Mouse (Mus musculus): ENCODE results near the gene Saysd1. TPM values are rescaled to one million over a fixed set of nuclear protein-coding genes. Genes with fewer than 3 reads are reported as not detected.

The Saysd1 gene
- polyA plus RNA-seq, 1 experiment from 2014 or later = 8.6 TPM

- Histone ChIP-seq H3K36me3 (ENCODE audit: control insufficient read depth, insufficient read depth, low read length) (no peaks in the 10 kb centered on the region), H3K27ac (ENCODE audit: low read depth, low read length) (peak overlapping the region; percentile 93), H3K4me2 (peak overlapping the region; percentile 90), H3K9ac (ENCODE audit: low read depth, low read length) (peak overlapping the region; percentile 82), H3K4me3 (ENCODE audit: low read depth, low read length) (peak overlapping the region; percentile 56), H3K4me1 (ENCODE audit: control insufficient read depth, insufficient read depth, low read length) (peaks cover 7% of the 10 kb centered on the region; the same call in 1 of the 2 replicates), H3K27me3 (ENCODE audit: control insufficient read depth, insufficient read depth, low read length) (no peaks in the 10 kb centered on the region), H3K9me3 (replicated peaks; ENCODE audit: control insufficient read depth, low read length) (no peaks in the 10 kb centered on the region)
- WGBS (ENCODE audit: insufficient replicate concordance) = 57% methylated on average over 5 of the region's 5 CpGs
- no peak for ATAC-seq (replicated peaks; ENCODE audit: insufficient number of reproducible peaks, low FRiP score, low TSS enrichment)
Measured at GRCm38 (mm10) chr14:20081937-20082533, 56.3 kb downstream of the Saysd1 start.

- 84% methylated on average over 1 of the region's 1 CpGs for WGBS (ENCODE audit: insufficient replicate concordance)
- Histone ChIP-seq H3K36me3 (ENCODE audit: control insufficient read depth, insufficient read depth, low read length) (no peaks in the 10 kb centered on the region), H3K4me3 (ENCODE audit: low read depth, low read length) (no peak overlapping the region), H3K4me1 (ENCODE audit: control insufficient read depth, insufficient read depth, low read length) (peaks cover 7% of the 10 kb centered on the region; the same call in 1 of the 2 replicates), H3K27me3 (ENCODE audit: control insufficient read depth, insufficient read depth, low read length) (no peaks in the 10 kb centered on the region), H3K9ac (ENCODE audit: low read depth, low read length) (no peak overlapping the region), H3K4me2 (no peak overlapping the region), H3K9me3 (replicated peaks; ENCODE audit: control insufficient read depth, low read length) (no peaks in the 10 kb centered on the region), H3K27ac (ENCODE audit: low read depth, low read length) (no peak overlapping the region)
- ATAC-seq (replicated peaks; ENCODE audit: insufficient number of reproducible peaks, low FRiP score, low TSS enrichment) = no peak
Measured at GRCm38 (mm10) chr14:20081084-20081483, 57.2 kb downstream of the Saysd1 start.

GRCm38 (mm10) chr14:20077181-20077580 is 61.2 kb downstream of the Saysd1 start:
- WGBS (ENCODE audit: insufficient replicate concordance) = 77% methylated on average over 6 of the region's 6 CpGs
- no peaks in the 10 kb centered on the region for H3K36me3 ChIP-seq (ENCODE audit: control insufficient read depth, insufficient read depth, low read length)
- H3K4me1 ChIP-seq (ENCODE audit: control insufficient read depth, insufficient read depth, low read length) = peaks cover 5% of the 10 kb centered on the region; the same call in 1 of the 2 replicates
- H3K9ac ChIP-seq (ENCODE audit: low read depth, low read length) = no peak overlapping the region
- no peak overlapping the region for H3K27ac ChIP-seq (ENCODE audit: low read depth, low read length)
- H3K4me3 ChIP-seq (ENCODE audit: low read depth, low read length) = no peak overlapping the region
- ATAC-seq (replicated peaks; ENCODE audit: insufficient number of reproducible peaks, low FRiP score, low TSS enrichment) = no peak
- no peaks in the 10 kb centered on the region for H3K27me3 ChIP-seq (ENCODE audit: control insufficient read depth, insufficient read depth, low read length)
- H3K9me3 ChIP-seq (replicated peaks; ENCODE audit: control insufficient read depth, low read length) = no peaks in the 10 kb centered on the region
- no peak overlapping the region for H3K4me2 ChIP-seq

- no peak for ATAC-seq (replicated peaks; ENCODE audit: insufficient number of reproducible peaks, low FRiP score, low TSS enrichment)
- H3K27me3 ChIP-seq (ENCODE audit: control insufficient read depth, insufficient read depth, low read length) = no peaks in the 10 kb centered on the region
- no peak overlapping the region for H3K9ac ChIP-seq (ENCODE audit: low read depth, low read length)
- 93% methylated on average over 7 of the region's 7 CpGs for WGBS (ENCODE audit: insufficient replicate concordance)
- no peak overlapping the region for H3K27ac ChIP-seq (ENCODE audit: low read depth, low read length)
- H3K36me3 ChIP-seq (ENCODE audit: control insufficient read depth, insufficient read depth, low read length) = no peaks in the 10 kb centered on the region
- H3K4me3 ChIP-seq (ENCODE audit: low read depth, low read length) = no peak overlapping the region
- H3K4me2 ChIP-seq = no peak overlapping the region
- no peaks in the 10 kb centered on the region; the same call in 1 of the 2 replicates for H3K4me1 ChIP-seq (ENCODE audit: control insufficient read depth, insufficient read depth, low read length)
- no peaks in the 10 kb centered on the region for H3K9me3 ChIP-seq (replicated peaks; ENCODE audit: control insufficient read depth, low read length)
Measured at GRCm38 (mm10) chr14:20075544-20075943, 62.8 kb downstream of the Saysd1 start.

GRCm38 (mm10) chr14:20074759-20075158 is 63.6 kb downstream of the Saysd1 start:
- H3K4me3 ChIP-seq (ENCODE audit: low read depth, low read length) = no peak overlapping the region
- H3K27me3 ChIP-seq (ENCODE audit: control insufficient read depth, insufficient read depth, low read length) = no peaks in the 10 kb centered on the region
- no peak for ATAC-seq (replicated peaks; ENCODE audit: insufficient number of reproducible peaks, low FRiP score, low TSS enrichment)
- WGBS (ENCODE audit: insufficient replicate concordance) = 87% methylated on average over 1 of the region's 1 CpGs
- H3K36me3 ChIP-seq (ENCODE audit: control insufficient read depth, insufficient read depth, low read length) = no peaks in the 10 kb centered on the region
- no peak overlapping the region for H3K27ac ChIP-seq (ENCODE audit: low read depth, low read length)
- no peaks in the 10 kb centered on the region; the same call in 1 of the 2 replicates for H3K4me1 ChIP-seq (ENCODE audit: control insufficient read depth, insufficient read depth, low read length)
- H3K9ac ChIP-seq (ENCODE audit: low read depth, low read length) = no peak overlapping the region
- H3K4me2 ChIP-seq = no peak overlapping the region
- no peaks in the 10 kb centered on the region for H3K9me3 ChIP-seq (replicated peaks; ENCODE audit: control insufficient read depth, low read length)

GRCm38 (mm10) chr14:20070629-20071028 is 67.7 kb downstream of the Saysd1 start:
- H3K27ac ChIP-seq (ENCODE audit: low read depth, low read length) = no peak overlapping the region
- H3K4me1 ChIP-seq (ENCODE audit: control insufficient read depth, insufficient read depth, low read length) = no peaks in the 10 kb centered on the region
- H3K9ac ChIP-seq (ENCODE audit: low read depth, low read length) = no peak overlapping the region
- ATAC-seq (replicated peaks; ENCODE audit: insufficient number of reproducible peaks, low FRiP score, low TSS enrichment) = no peak
- H3K36me3 ChIP-seq (ENCODE audit: control insufficient read depth, insufficient read depth, low read length) = no peaks in the 10 kb centered on the region
- no peak overlapping the region for H3K4me2 ChIP-seq
- H3K9me3 ChIP-seq (replicated peaks; ENCODE audit: control insufficient read depth, low read length) = no peaks in the 10 kb centered on the region
- H3K27me3 ChIP-seq (ENCODE audit: control insufficient read depth, insufficient read depth, low read length) = no peaks in the 10 kb centered on the region
- no peak overlapping the region for H3K4me3 ChIP-seq (ENCODE audit: low read depth, low read length)

- Histone ChIP-seq H3K36me3 (ENCODE audit: control insufficient read depth, insufficient read depth, low read length) (no peaks in the 10 kb centered on the region), H3K27me3 (ENCODE audit: control insufficient read depth, insufficient read depth, low read length) (no peaks in the 10 kb centered on the region), H3K9me3 (replicated peaks; ENCODE audit: control insufficient read depth, low read length) (no peaks in the 10 kb centered on the region), H3K4me2 (no peak overlapping the region), H3K4me1 (ENCODE audit: control insufficient read depth, insufficient read depth, low read length) (no peaks in the 10 kb centered on the region), H3K27ac (ENCODE audit: low read depth, low read length) (no peak overlapping the region), H3K4me3 (ENCODE audit: low read depth, low read length) (no peak overlapping the region), H3K9ac (ENCODE audit: low read depth, low read length) (no peak overlapping the region)
- WGBS (ENCODE audit: insufficient replicate concordance) = 87% methylated on average over 2 of the region's 2 CpGs
- no peak for ATAC-seq (replicated peaks; ENCODE audit: insufficient number of reproducible peaks, low FRiP score, low TSS enrichment)
Measured at GRCm38 (mm10) chr14:20068365-20068764, 70.0 kb downstream of the Saysd1 start.

- Histone ChIP-seq H3K27me3 (ENCODE audit: control insufficient read depth, insufficient read depth, low read length) (no peaks in the 10 kb centered on the region), H3K9me3 (replicated peaks; ENCODE audit: control insufficient read depth, low read length) (no peaks in the 10 kb centered on the region), H3K4me3 (ENCODE audit: low read depth, low read length) (no peak overlapping the region), H3K36me3 (ENCODE audit: control insufficient read depth, insufficient read depth, low read length) (no peaks in the 10 kb centered on the region), H3K9ac (ENCODE audit: low read depth, low read length) (no peak overlapping the region), H3K4me2 (peak overlapping the region; percentile 32; the same call in 1 of the 2 replicates), H3K27ac (ENCODE audit: low read depth, low read length) (no peak overlapping the region), H3K4me1 (ENCODE audit: control insufficient read depth, insufficient read depth, low read length) (no peaks in the 10 kb centered on the region)
- ATAC-seq (replicated peaks; ENCODE audit: insufficient number of reproducible peaks, low FRiP score, low TSS enrichment) = no peak
- WGBS (ENCODE audit: insufficient replicate concordance) = 34% methylated on average over 18 of the region's 18 CpGs
Measured at GRCm38 (mm10) chr14:20067293-20068074, 70.8 kb downstream of the Saysd1 start.

- Histone ChIP-seq H3K4me1 (ENCODE audit: control insufficient read depth, insufficient read depth, low read length) (no peaks in the 10 kb centered on the region), H3K4me2 (no peak overlapping the region), H3K9ac (ENCODE audit: low read depth, low read length) (no peak overlapping the region), H3K27ac (ENCODE audit: low read depth, low read length) (no peak overlapping the region), H3K9me3 (replicated peaks; ENCODE audit: control insufficient read depth, low read length) (no peaks in the 10 kb centered on the region), H3K36me3 (ENCODE audit: control insufficient read depth, insufficient read depth, low read length) (no peaks in the 10 kb centered on the region), H3K4me3 (ENCODE audit: low read depth, low read length) (no peak overlapping the region), H3K27me3 (ENCODE audit: control insufficient read depth, insufficient read depth, low read length) (no peaks in the 10 kb centered on the region)
- no peak for ATAC-seq (replicated peaks; ENCODE audit: insufficient number of reproducible peaks, low FRiP score, low TSS enrichment)
Measured at GRCm38 (mm10) chr14:20064771-20065170, 73.6 kb downstream of the Saysd1 start.
